Mouse (Mus musculus) right cerebral cortex, postnatal 4 days (tissue): ENCODE measurements around the gene Cer1.

ENCODE experiments used
- DNase-seq: peaks from one replicate; pipeline ENCODE4 v3.0.0-alpha.2; 2022

Cer1 gene

GRCm38 (mm10) chr4:82872548-82872947 is 12.4 kb downstream of the Cer1 start:
- no peak for DNase-seq

DNA sequence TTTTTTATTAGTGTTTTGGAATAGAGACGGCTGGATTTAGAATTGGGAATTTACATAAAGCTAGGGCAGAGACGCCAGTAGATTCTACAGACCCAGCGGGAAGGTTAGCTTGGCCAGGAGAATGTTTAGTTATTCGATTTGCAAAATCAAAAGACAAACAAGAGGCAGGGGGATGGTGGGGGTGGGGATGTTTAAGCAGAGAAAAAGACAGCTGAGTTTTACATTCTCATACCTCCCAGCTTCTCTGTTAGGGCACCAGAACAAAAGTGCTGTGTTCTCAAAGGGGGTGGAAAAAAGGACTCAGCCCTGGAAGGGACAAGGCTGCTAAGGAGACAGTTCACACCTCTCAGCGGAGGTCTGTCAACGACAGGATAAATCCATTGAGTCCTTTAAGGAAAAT is 12.8 kb downstream of the Cer1 start:
- no peak for DNase-seq

DNA sequence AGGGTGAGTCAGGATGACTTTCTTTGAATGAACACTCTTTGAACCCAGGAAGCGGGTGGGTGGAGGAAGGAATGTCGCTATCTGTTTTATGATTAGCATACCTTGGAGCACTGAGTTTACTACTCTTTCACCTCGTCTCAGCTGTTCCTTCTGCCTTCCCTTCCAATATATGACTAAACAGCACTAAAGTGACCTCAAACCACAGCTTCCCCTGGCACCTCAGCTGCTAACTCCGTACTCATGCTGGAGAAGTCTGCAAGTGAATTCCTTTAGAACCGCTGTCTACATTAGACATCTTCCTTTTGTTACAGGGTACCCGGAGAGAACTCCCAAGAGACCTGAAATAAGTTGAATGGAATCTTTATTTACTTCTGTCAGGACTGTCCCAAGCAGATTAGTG is 14.0 kb downstream of the Cer1 start:
- no peak for DNase-seq

GRCm38 (mm10) chr4:82867731-82868445 is 17.1 kb downstream of the Cer1 start:
- DNase-seq = no peak

- DNase-seq = no peak
Observed at GRCm38 (mm10) chr4:82867111-82867510, 17.8 kb downstream of the Cer1 start.

DNA sequence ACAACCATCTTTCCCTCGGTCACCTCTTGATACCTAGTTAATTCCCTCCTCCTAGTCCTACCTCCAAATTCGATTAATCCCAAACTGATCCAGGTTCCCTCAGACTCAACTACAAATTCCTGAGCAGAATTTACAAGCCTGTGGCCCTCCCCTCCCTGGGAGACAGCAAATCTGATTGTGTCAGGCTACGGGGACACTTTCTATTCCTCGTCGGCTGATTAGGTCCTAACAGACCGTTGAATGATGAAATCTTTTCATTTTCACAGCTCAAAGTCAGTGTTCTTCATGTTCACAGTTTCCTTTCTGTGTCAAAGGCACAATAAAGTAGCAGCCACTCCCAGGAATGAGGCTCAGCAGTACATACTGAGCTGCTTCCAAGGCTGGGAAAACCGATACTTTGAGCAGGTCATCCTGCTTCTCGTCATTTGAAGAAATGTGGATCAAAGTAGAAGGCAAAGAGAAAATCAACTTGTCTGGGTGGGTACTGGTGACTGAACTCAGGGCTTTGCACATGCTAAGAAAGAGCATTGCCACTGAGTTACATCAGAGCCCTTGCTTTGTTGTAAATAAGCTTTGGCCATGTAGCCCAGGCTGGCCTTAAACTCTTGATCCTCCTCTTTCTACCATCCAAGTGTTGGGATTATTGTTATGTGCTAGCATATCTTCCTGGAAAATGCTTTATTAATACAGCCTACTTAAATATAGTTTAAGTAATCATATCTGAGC is 19.8 kb downstream of the Cer1 start:
- no peak for DNase-seq

DNA sequence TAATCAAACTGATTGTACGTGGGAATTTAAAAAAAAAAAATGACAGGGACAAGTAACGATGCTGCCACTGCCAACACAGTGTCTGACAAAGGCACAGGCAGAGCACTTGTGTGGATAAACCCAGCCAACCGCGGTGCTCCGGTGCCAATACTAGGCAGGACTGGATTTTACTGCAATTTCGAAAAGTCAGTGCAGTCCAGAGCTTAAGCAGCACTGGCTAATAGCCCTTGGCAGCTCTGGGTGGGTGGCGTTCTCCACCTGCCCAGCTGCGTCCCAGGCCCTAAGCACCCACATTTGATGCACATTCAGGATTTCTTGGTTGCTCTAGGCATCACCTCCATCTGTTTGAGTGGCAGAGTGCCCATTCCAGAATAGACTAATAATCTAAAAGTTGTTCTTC is 21.6 kb downstream of the Cer1 start:
- DNase-seq = peak; percentile 8

GRCm38 (mm10) chr4:82861451-82861850 is 23.5 kb downstream of the Cer1 start:
- DNase-seq = no peak

GRCm38 (mm10) chr4:82860566-82860965 is 24.4 kb downstream of the Cer1 start:
- DNase-seq = no peak

- DNase-seq = peak; percentile 74
Observed at GRCm38 (mm10) chr4:82859131-82860125, 25.5 kb downstream of the Cer1 start, which contains the start of gene Zdhhc21. Zdhhc21 (minus strand) TSS chr4:82859958.

DNA sequence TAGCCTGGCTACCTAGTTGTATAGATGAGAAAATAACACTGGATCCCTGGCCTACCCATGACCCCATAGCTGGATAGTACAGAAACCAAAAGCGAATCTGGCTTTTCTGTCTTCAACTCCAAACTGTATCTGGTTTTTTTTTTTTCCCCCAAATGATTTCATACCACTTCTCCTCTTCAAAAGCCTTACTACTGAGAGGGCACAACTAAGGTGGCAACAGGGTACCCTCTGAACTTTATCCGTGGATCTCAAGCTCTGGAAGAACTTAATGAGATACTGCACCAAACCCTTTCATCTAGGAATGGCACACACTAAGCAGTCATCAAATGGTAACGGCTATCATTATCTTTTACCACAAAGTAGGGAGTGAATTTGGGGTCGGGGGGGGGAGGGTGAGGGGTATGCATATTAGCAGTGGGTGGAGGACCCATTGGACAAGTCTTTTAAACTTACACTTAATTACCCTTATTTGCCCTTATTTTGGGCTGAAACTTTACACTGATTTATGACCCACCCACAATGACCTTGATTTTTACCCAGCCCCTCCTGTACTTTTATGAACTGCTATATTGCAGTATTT is 26.4 kb downstream of the Cer1 start:
- DNase-seq = no peak

GRCm38 (mm10) chr4:82856986-82857385 is 28.0 kb downstream of the Cer1 start:
- no peak for DNase-seq

DNA sequence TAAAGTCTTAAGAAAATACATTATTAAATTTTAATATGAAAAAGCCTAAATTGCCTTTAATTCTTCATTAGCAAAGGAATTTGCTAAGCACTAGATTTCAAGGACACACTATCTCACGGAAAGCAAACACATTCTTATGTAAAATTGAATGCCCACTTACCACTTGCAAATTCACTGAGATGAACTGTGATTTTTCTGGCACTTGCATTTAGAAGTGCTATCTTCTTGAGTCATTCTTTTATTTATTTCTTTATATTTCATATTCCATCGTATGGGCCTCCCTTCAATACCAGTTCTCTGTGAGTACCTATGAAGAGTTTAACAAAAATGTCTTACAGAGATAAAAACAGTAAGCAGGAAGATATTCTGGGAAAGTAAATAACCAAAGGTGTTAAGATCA is 31.1 kb downstream of the Cer1 start:
- no peak for DNase-seq

DNA sequence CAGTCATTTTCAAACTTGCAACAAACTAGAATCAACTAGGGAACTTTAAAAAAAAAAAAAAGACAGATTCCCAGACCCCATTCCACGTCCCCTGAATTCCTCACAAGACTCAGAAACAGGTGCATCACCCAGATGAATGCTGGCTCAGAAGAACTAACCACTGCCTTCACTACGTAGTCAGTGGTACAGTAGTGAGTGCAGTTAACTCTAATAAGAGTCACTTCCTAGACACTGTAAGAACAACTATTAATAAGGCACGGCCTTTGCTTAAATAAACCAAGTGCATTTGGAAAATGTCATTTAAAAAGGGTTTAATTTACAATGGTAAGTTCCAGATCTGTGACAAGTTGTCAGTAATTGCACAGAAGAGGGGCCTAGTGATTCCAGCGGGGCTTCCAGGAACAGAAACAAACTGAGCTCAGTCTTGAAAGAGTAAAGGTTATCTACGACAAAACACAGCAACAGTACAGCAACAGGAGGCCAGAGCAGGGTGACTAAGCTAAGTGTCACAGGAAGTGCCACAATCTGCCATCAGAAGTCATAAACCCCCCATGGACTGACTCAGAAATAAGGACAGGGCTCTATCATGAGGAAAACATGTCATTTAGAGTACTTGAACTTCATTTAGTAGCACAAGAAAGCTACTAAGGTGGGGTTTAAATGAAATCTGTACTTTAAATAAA is 36.3 kb downstream of the Cer1 start:
- no peak for DNase-seq

DNA sequence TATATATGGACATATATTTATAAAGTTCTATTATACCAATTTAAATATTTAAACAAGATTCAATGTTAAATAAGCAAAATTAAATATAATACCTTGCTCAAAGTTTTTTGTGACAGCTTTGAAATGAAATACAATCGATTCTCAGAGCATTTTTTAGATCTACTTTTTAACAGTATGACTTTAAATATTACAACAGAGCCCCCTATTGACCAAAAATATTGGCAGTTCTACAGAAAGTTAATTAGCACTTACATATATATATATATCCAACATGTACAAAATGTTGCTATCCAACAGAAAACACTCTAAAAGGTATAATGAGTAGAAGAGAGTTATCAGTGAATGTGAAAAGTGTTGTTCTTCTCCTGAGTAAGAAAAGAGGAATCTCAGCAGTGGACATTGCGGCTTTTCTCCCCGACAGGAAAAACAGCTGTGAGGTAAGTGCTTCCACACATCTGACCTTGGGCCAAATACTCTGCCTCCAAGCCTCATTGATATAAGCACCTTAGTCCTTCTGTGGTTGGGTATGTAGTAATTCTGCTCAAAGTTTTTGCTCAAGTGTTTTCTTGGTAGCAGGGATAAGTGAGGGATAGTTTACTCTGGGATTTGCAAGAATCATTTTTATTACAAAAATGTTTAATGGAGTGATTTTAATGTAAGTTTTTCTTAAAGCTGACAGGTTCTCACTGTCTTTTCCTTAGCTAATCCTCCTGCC is 47.3 kb downstream of the Cer1 start:
- DNase-seq = no peak
